Mouse (Mus musculus) heart, postnatal 0 days (tissue): ENCODE data around the gene Slc9a9.

Experiments
- CTCF ChIP-seq: IDR thresholded peaks from 2 replicates; pipeline ENCODE4 v1.5.1; 2016; ENCODE audit warnings: antibody characterized with exemption, control low read depth, low read depth
- EP300 ChIP-seq: IDR thresholded peaks from 2 replicates; pipeline ENCODE4 v1.6.1; 2016; ENCODE audit warnings: antibody characterized with exemption, low read depth

DNA sequence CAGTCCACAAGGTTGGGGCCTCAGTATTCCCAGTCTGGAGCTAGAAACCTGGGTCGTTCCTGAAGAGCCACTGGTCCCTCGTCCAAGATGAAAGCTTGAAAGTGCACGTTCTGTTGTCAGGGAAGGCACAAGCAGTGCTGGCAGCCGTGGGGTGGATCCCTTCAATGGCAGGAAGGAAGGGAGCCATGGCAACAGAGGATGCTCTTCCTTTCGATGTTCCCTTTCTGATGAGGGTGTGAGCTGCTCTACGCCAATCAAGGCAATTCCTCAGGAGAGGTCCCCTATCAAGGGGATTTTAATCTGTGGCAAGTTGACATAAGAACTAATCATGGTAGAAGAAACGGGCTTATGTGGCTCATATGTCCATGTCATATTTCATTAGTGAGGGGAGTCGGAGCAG is 135.8 kb downstream of the Slc9a9 start:
- TF ChIP-seq CTCF = no peak
- TF ChIP-seq EP300 = no peak
